Mouse (Mus musculus): ENCODE data around the gene Plxna4.

GRCm38 (mm10) chr6:32246036-32246435, 342.0 kb downstream of the Plxna4 start:
- TF ChIP-seq GATA1 (IDR thresholded peaks at IDR 0.05; ENCODE audit: borderline replicate concordance, low read length) = no peak
- no peak for TF ChIP-seq FLI1 (IDR thresholded peaks at IDR 0.05; ENCODE audit: low read length)
